Mouse (Mus musculus) heart, adult 18-20 months (tissue): ENCODE results near the gene Olfm4. TPM values are rescaled to one million over a fixed set of nuclear protein-coding genes. Genes with fewer than 3 reads are reported as not detected.

Experiments
- DNase-seq, 2 experiments: peaks; one replicate each; pipeline ENCODE4 v3.0.0; 2021 to 2022; ENCODE audit warnings: mixed read lengths in 1 of 2
- total RNA-seq, 2 experiments: library from RNA; stranded (reverse); gene quantifications; 2 replicates each; pipeline ENCODE4 v1.2.3; 2021

Gene Olfm4
- total RNA-seq, 2 experiments from 2014 or later, result not detected

DNA sequence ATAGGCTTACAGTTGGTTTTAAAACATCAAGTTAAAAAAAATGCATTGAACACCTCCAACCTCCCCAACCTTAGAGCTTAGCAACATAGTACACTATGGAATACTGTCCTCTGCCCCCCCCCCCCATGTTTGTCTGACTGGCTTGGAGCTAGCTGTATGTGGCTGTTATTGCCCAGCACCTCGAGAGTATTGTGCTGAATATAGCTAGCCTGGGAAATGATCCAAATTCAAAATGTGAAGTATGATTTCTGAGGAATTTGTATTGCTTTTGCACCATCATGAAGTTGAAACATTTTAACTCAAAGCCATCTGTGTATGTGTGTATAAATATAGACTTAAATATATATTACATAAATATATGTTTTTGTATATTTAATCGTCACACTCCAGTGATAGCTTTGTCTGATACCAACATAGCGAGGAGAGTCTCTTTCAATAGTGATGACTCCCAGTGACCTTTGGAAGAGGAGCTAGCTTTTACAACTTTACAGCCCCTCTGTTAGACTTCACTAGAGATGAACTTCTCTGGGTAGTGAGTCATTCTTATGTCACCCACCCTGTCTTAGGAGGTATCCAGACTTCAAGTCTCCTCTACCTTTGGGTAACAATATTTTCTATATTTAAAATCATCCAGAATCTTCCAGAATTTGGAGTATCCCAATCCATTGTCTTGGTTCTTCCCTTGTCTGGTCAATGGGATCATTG, 45.6 kb downstream of the Olfm4 start:
- DNase-seq, result no peak

DNA sequence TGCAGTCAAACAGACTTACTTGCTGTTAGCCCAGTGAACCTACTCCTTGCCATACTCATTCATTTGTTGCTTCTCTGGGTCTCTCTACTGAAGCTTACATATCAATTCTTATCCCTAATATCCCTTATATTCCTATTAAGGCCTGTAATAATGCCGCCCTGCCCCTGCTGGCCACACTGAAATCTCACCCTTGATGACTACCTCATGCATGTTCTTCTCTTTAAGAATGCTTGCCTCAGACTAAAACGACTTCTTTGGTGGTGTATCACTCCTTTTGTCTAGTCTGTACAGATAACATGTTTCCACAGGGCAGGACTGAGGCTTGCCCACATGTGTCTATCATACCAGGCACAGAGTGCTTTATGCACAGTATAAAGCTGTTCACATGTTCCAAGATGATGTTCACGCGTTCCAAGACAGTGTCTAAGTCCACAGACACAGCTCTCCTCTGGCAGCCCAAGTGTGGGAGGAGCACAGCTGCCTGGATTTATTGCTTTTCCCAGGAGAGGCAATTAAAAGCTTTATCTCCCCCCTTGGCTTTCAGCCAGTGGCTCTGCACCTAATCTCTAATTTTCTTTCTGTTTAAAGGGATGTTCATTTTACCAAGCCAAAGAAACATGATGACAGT, 55.9 kb downstream of the Olfm4 start:
- DNase-seq, result peak in 1 of 2 experiments; percentile 4

DNA sequence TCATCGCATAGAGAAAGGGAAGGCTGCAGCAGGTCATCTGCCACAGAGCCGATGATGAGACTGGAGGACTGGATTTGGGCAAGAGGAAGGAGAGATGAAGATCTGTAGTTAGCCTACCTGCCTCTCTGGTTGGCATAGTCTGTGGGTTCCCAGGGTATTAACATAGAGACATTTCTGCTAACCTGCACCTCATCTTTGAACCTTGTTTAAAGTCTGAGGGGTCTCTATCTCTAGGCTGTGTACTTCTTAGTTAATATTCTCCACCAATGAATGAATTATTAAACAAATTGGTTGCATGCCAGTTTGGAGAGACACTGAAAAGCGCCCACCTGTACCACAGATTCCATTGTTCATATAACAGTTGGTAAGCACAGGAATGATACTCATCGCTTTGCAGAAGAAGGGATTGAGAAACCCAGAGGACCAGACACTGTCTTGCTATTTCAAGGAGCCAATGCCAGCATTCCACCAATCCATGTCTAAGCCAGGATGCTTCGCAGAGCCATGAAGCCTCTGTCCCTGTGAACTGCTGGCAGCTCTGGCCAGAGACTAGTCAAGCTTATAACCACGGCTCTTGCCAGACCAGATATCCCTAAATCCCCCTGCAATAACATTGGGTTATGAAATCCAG, 62.3 kb downstream of the Olfm4 start:
- no peak for DNase-seq

DNA sequence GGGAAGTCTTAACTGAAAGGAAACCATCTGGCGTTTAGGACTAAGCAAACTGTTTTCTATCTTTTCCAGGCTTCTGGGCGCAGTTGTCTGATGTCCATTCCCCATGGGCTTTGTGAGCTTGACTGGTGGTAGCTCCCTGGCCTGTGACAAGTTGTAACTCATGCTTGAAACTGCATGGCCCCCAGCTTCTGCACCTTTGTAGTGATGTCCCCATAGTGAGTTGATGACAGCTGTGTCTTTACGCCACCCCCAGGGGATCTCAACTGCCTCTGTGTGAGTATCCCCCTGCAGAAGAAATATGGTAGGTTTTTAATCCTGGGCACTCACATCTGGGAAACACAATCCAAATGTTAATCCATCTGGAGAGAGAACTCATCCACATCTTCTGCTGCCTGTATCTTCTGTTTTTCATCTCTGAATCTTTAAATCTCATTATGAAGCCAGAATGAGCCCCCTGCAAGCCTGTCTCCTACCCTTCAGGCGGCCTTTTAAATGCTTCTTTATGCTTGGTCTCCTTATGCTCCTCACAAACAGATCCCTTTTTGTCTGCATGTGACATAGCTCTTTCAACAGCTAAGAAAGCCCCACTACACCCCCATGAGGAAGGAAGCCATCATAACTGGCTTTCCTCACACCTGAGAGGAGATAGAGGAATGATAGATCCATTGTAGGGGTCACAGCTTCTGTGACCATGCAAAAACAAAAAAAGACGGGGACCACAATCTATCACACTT, 63.7 kb downstream of the Olfm4 start:
- no peak for DNase-seq

DNA sequence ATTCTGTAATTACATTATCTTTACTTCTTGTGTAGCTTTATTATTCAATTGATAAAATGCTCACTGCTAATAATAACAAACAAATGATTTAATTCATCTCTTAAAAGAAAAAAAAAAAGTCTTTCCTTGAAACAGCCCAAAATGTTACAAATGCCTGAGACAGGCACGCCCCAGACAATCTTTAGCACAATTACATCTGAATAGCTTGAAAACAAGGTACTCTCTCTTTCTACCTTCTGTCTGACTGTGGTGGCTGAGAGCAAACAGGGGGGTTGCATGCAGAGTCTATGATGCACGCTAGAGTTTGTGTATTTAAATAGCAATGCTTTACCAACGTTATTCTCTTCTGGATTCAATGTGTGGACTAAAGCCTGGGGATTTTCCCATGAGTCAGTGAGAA, 71.8 kb downstream of the Olfm4 start:
- DNase-seq, result no peak

DNA sequence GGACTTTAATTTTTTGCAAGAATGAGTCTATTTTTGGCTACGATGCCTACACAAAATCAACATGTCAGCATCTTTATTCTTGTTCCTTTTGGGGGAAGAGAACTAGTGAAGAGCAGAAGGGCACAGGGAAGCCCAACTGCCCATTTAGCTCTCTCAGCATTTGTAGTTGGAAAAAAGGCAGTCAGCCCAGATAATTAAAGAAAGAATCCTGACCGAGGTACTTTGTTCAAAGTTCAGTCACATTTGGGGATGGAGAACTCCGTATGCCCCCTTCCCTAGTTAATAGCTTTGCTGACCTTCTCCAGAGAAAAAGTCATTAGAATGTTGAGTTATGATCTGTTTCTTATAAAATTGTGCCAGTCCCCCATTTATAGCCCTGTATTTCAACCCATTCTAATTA, 77.8 kb downstream of the Olfm4 start:
- no peak for DNase-seq

DNA sequence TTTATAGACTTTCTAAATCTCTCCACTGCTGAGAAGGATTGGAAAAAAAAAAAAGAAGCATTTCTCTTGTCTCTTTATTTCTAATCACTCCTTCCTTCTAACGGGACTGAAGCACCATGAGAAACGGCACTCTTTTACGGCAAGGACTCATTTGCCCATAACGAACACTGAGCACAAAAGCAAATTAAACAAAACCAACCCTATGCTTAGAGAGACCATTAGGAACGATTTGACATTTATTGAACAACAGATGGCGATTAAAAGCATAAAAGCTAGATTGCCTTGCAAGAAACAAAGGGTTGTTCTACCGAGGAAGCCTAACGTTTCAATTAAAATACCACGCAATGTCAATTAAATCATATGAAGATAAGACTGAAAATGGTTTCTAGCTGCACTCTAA, 79.0 kb downstream of the Olfm4 start:
- no peak for DNase-seq

DNA sequence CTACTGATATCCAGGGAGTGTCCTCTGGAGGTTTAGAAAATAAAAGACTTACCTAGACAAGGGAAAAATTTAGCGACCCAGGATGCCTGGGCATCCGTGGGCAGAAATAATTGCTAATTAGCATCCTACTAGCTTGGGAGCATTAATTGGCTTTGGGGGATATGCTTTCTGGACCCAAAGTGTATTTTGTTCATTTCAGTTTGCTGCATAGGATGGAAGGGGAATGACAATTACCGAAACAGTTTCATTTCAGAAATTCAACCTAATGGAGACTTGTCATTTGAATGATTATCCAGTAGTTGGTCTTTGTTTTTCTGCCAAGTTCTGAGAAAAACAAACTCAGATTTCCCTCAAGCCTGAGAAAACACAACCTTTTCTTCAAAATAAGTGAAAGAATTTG, 86.7 kb downstream of the Olfm4 start:
- no peak for DNase-seq

Other genes starting within 250 kb of the Olfm4 start
- under 1 TPM in 1 of 2 experiments, not detected in 1; 0.20 TPM for gene Pcdh8, start 212.8 kb upstream of the Olfm4 start, total RNA-seq